Mouse (Mus musculus): ENCODE data around the gene Prox2. TPM values are rescaled to one million over a fixed set of nuclear protein-coding genes. Genes with fewer than 3 reads are reported as not detected.

Prox2 gene
- polyA plus RNA-seq, 2 experiments: 2.5 to 3.2 TPM

DNA sequence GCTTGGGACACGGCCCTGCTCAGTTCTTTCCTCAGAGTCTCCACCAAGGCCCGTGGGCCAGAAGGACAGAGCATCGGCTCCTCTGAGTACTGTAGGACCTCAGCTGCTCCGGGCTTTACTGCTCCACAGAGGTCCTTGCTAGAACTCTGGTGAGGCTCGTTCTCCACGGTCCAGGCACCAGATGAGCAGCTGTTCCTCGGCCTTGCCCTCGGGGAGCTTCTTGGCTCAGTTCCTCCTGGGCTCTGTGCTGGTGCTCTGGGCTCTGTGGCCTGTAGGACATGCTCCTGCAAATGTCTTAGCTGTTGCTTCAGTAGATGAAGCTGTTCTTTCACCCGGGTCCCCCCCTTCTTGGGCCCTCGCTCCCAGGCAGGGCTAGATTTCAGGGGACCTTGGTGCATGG lies 15.9 kb downstream of the Prox2 start:
- 0 out of 2 replicates have a peak, but pooled peaks have one; percentile 21 for ATAC-seq (ENCODE audit: low FRiP score, low read depth)
- DNase-seq (ENCODE audit: low spot score): peak; percentile 41
- H3K4me2 ChIP-seq (replicated peaks; ENCODE audit: low read depth, low read length, severe bottlenecking): no peak overlapping the region
- peaks cover 9% of the 10 kb centered on the region for H3K4me1 ChIP-seq (ENCODE audit: control insufficient read depth, insufficient read depth, low read length)
- 63% methylated on average over 10 of the region's 10 CpGs for WGBS
- H3K4me3 ChIP-seq (replicated peaks; ENCODE audit: low read length): no peak overlapping the region
- peaks cover under 1% of the 10 kb centered on the region; the same call in 1 of the 2 replicates for H3K36me3 ChIP-seq (ENCODE audit: control insufficient read depth, insufficient read depth, low read length)
- no peak overlapping the region for H3K9ac ChIP-seq (ENCODE audit: low read depth, low read length, severe bottlenecking)
- H3K27me3 ChIP-seq (ENCODE audit: control insufficient read depth, insufficient read depth, low read length): no peaks in the 10 kb centered on the region
- no peak overlapping the region; the same call in 1 of the 2 replicates for H3K27ac ChIP-seq (replicated peaks; ENCODE audit: low read depth, low read length)
- no peak for TF ChIP-seq POLR2A (IDR thresholded peaks at IDR 0.05; ENCODE audit: borderline replicate concordance, extremely low read depth, insufficient read depth, insufficient read length)
- no peaks in the 10 kb centered on the region for H3K9me3 ChIP-seq (ENCODE audit: control insufficient read depth, low read length)

DNA sequence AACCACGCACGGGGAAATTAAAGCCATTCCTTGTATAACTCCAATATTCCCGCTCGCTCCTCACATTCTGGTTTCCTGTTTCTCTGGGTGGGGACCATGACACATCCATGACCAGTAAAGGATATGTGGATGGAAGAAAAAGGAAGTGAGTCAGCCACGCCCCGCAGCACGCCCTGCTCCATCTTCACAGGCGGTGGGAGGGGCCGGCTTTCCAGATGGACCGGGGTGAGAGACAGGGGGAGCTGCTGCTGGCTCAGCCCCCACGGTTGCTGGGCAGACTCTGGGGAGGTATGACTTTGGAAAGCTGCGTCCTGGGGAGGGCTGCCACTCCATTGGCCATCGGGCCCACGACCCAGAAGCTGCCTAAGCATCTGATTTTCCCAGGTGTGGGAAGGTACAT lies 16.5 kb downstream of the Prox2 start:
- ATAC-seq (ENCODE audit: low FRiP score, low read depth) (peak; percentile 62; the same call in 1 of the 2 replicates), DNase-seq (ENCODE audit: low spot score) (peak; percentile 62)
- Histone ChIP-seq H3K27me3 (ENCODE audit: control insufficient read depth, insufficient read depth, low read length) (no peaks in the 10 kb centered on the region), H3K4me1 (ENCODE audit: control insufficient read depth, insufficient read depth, low read length) (peaks cover 9% of the 10 kb centered on the region), H3K4me3 (replicated peaks; ENCODE audit: low read length) (no peak overlapping the region), H3K4me2 (replicated peaks; ENCODE audit: low read depth, low read length, severe bottlenecking) (no peak overlapping the region), H3K36me3 (ENCODE audit: control insufficient read depth, insufficient read depth, low read length) (peaks cover 7% of the 10 kb centered on the region), H3K27ac (replicated peaks; ENCODE audit: low read depth, low read length) (no peak overlapping the region), H3K9ac (ENCODE audit: low read depth, low read length, severe bottlenecking) (no peak overlapping the region), H3K9me3 (ENCODE audit: control insufficient read depth, low read length) (no peaks in the 10 kb centered on the region)
- no peak for TF ChIP-seq POLR2A (IDR thresholded peaks at IDR 0.05; ENCODE audit: borderline replicate concordance, extremely low read depth, insufficient read depth, insufficient read length)
- 16% methylated on average over 14 of the region's 14 CpGs for WGBS

DNA sequence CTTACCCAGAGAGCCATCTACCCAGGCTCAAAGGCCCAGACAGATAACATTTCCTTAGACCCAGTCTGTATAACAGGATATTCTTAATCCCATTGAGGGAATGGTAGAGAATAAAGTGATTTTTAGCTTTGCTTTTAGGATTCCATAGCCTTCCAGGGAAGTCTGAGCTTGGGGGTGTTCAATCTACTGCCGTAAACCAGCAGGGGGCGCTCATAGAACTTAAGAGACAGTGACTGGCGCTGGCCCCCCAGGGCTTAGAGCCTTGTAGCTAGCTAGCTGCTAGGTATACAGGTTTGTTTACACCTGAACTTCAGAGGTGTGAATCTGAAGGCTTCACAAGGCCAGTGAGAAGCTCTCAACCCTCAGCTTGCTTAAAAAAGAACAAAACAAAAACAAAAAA lies 18.3 kb downstream of the Prox2 start:
- no peak overlapping the region for H3K9ac ChIP-seq (ENCODE audit: low read depth, low read length, severe bottlenecking)
- ATAC-seq (ENCODE audit: low FRiP score, low read depth): no peak
- no peaks in the 10 kb centered on the region for H3K9me3 ChIP-seq (ENCODE audit: control insufficient read depth, low read length)
- no peak overlapping the region for H3K27ac ChIP-seq (replicated peaks; ENCODE audit: low read depth, low read length)
- no peak overlapping the region for H3K4me2 ChIP-seq (replicated peaks; ENCODE audit: low read depth, low read length, severe bottlenecking)
- WGBS: 13% methylated on average over 3 of the region's 3 CpGs
- no peaks in the 10 kb centered on the region for H3K27me3 ChIP-seq (ENCODE audit: control insufficient read depth, insufficient read depth, low read length)
- H3K4me3 ChIP-seq (replicated peaks; ENCODE audit: low read length): no peak overlapping the region
- TF ChIP-seq POLR2A (IDR thresholded peaks at IDR 0.05; ENCODE audit: borderline replicate concordance, extremely low read depth, insufficient read depth, insufficient read length): no peak
- peaks cover 23% of the 10 kb centered on the region for H3K36me3 ChIP-seq (ENCODE audit: control insufficient read depth, insufficient read depth, low read length)
- peak; percentile 53 for DNase-seq (ENCODE audit: low spot score)
- peaks cover 9% of the 10 kb centered on the region for H3K4me1 ChIP-seq (ENCODE audit: control insufficient read depth, insufficient read depth, low read length)

DNA sequence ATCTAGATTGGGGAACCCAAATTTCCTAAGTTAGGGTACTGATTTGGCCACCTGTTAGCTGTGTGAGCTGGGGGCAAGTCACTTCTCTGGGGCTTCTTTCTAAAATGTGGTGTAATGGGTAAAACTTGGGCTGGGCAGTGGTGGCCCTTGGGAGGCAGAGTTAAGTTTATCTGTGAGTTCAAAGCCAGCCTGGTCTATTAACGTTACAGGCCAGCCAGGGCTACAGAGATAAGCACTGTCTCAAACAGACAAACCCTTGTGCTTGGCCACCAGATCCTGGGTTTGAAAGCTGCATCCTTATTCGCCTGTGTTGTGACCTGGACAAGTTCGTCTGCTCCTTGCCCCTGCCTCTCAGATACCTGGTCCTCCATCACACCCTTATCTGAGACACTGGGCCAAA lies 19.4 kb downstream of the Prox2 start:
- WGBS: 92% methylated on average over 3 of the region's 3 CpGs
- Histone ChIP-seq H3K27ac (replicated peaks; ENCODE audit: low read depth, low read length) (no peak overlapping the region), H3K4me3 (replicated peaks; ENCODE audit: low read length) (no peak overlapping the region), H3K9ac (ENCODE audit: low read depth, low read length, severe bottlenecking) (no peak overlapping the region), H3K36me3 (ENCODE audit: control insufficient read depth, insufficient read depth, low read length) (peaks cover 33% of the 10 kb centered on the region), H3K4me2 (replicated peaks; ENCODE audit: low read depth, low read length, severe bottlenecking) (no peak overlapping the region), H3K4me1 (ENCODE audit: control insufficient read depth, insufficient read depth, low read length) (peaks cover 9% of the 10 kb centered on the region), H3K9me3 (ENCODE audit: control insufficient read depth, low read length) (no peaks in the 10 kb centered on the region), H3K27me3 (ENCODE audit: control insufficient read depth, insufficient read depth, low read length) (no peaks in the 10 kb centered on the region)
- TF ChIP-seq POLR2A (IDR thresholded peaks at IDR 0.05; ENCODE audit: borderline replicate concordance, extremely low read depth, insufficient read depth, insufficient read length): no peak
- ATAC-seq (ENCODE audit: low FRiP score, low read depth) (no peak), DNase-seq (ENCODE audit: low spot score) (no peak)

DNA sequence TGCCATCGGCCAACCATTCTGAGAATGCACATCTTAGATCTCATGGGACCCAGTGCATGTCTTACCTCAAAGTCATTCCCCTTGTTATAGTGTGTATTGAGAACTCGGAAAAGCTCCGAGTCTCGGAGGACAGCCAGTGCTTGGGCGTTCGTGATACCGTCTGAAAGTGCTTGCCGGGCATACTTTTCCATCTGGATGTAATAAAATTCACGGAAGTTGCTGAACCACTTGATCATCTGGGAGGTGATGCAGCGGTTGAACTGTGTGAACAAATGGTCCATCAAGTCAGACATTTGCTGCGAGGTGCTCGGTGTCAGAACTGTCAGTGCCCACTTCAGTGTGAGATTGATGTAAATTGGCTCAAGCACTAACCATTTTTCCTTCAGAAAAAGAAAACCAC lies 22.7 kb downstream of the Prox2 start:
- H3K4me1 ChIP-seq (ENCODE audit: control insufficient read depth, insufficient read depth, low read length): no peaks in the 10 kb centered on the region
- no peak overlapping the region for H3K27ac ChIP-seq (replicated peaks; ENCODE audit: low read depth, low read length)
- H3K27me3 ChIP-seq (ENCODE audit: control insufficient read depth, insufficient read depth, low read length): no peaks in the 10 kb centered on the region
- peaks cover 33% of the 10 kb centered on the region for H3K36me3 ChIP-seq (ENCODE audit: control insufficient read depth, insufficient read depth, low read length)
- ATAC-seq (ENCODE audit: low FRiP score, low read depth) (no peak), DNase-seq (ENCODE audit: low spot score) (no peak)
- H3K9ac ChIP-seq (ENCODE audit: low read depth, low read length, severe bottlenecking): no peak overlapping the region
- no peak overlapping the region for H3K4me3 ChIP-seq (replicated peaks; ENCODE audit: low read length)
- no peak overlapping the region for H3K4me2 ChIP-seq (replicated peaks; ENCODE audit: low read depth, low read length, severe bottlenecking)
- no peak for TF ChIP-seq POLR2A (IDR thresholded peaks at IDR 0.05; ENCODE audit: borderline replicate concordance, extremely low read depth, insufficient read depth, insufficient read length)
- no peaks in the 10 kb centered on the region for H3K9me3 ChIP-seq (ENCODE audit: control insufficient read depth, low read length)
- WGBS: 45% methylated on average over 12 of the region's 12 CpGs

DNA sequence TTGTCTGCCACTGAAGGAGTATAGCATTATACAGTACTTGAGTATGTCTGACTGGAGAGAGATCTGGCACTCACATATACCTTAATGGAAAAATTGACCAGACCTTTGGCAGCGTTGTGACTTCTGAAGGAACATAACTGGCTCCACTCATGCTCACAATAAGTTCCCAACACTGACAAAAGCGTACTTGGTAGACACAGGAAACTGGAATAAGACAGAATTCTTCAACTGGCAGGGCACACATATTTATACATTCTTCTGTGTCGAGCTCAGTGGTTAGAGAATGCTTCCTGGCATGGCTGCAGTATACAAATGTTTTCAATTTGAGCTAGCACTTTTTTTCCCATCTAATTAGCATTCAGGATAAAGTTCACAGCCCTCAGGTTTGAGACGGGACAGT lies 25.6 kb downstream of the Prox2 start:
- no peak for ATAC-seq (ENCODE audit: low FRiP score, low read depth)
- Histone ChIP-seq H3K27ac (replicated peaks; ENCODE audit: low read depth, low read length) (no peak overlapping the region), H3K9me3 (ENCODE audit: control insufficient read depth, low read length) (no peaks in the 10 kb centered on the region), H3K9ac (ENCODE audit: low read depth, low read length, severe bottlenecking) (no peak overlapping the region), H3K36me3 (ENCODE audit: control insufficient read depth, insufficient read depth, low read length) (peaks cover 33% of the 10 kb centered on the region), H3K4me3 (replicated peaks; ENCODE audit: low read length) (no peak overlapping the region), H3K27me3 (ENCODE audit: control insufficient read depth, insufficient read depth, low read length) (no peaks in the 10 kb centered on the region), H3K4me1 (ENCODE audit: control insufficient read depth, insufficient read depth, low read length) (no peaks in the 10 kb centered on the region), H3K4me2 (replicated peaks; ENCODE audit: low read depth, low read length, severe bottlenecking) (no peak overlapping the region)
- TF ChIP-seq POLR2A (IDR thresholded peaks at IDR 0.05; ENCODE audit: borderline replicate concordance, extremely low read depth, insufficient read depth, insufficient read length): no peak
- 66% methylated on average over 4 of the region's 4 CpGs for WGBS
- no peak for DNase-seq (ENCODE audit: low spot score)

All from limb, embryonic 14.5 days (tissue).